Mouse (Mus musculus) kidney, adult 9 months (tissue): ENCODE measurements around the gene Nyx.

Experiments
- DNase-seq: peaks from one replicate; pipeline ENCODE4 v3.0.0; 2022

The Nyx gene

GRCm38 (mm10) chrX:13494892-13495703 lies 29.2 kb downstream of the Nyx start:
- DNase-seq, result no peak

- DNase-seq, result no peak
These were observed 34.4 kb downstream of the Nyx start for GRCm38 (mm10) chrX:13500284-13500683.

GRCm38 (mm10) chrX:13502862-13503375 lies 37.0 kb downstream of the Nyx start:
- no peak for DNase-seq

- DNase-seq, result no peak
These were observed 38.5 kb downstream of the Nyx start for GRCm38 (mm10) chrX:13504389-13504788.

- peak; percentile 9 for DNase-seq
These were observed 40.5 kb downstream of the Nyx start for GRCm38 (mm10) chrX:13506376-13506775.

- peak; percentile 10 for DNase-seq
These were observed 47.2 kb downstream of the Nyx start for GRCm38 (mm10) chrX:13513127-13513526.

- no peak for DNase-seq
These were observed 48.0 kb downstream of the Nyx start for GRCm38 (mm10) chrX:13513864-13514263.

- no peak for DNase-seq
These were observed 50.5 kb downstream of the Nyx start for GRCm38 (mm10) chrX:13516451-13516850.

- no peak for DNase-seq
These were observed 52.1 kb downstream of the Nyx start for GRCm38 (mm10) chrX:13518019-13518418.

- DNase-seq, result no peak
These were observed 53.0 kb downstream of the Nyx start for GRCm38 (mm10) chrX:13518781-13519407.

- DNase-seq, result no peak
These were observed 53.5 kb downstream of the Nyx start for GRCm38 (mm10) chrX:13519408-13519783.

GRCm38 (mm10) chrX:13520566-13520965 lies 54.7 kb downstream of the Nyx start:
- no peak for DNase-seq

- DNase-seq, result no peak
These were observed 55.4 kb downstream of the Nyx start for GRCm38 (mm10) chrX:13521288-13521687.
